Mouse (Mus musculus) E14TG2a.4 (cell line): ENCODE data around the gene Foxn3.

Source experiments
- CTCF ChIP-seq: conservative IDR thresholded peaks from 2 replicates; pipeline ENCODE4 v1.5.1; 2014; ENCODE audit warnings: low read length
- POU5F1 ChIP-seq: IDR thresholded peaks from 2 replicates; pipeline ENCODE4 v1.6.1; 2014; ENCODE audit warnings: low read length, borderline replicate concordance

GRCm38 (mm10) chr12:99490216-99490615, 73.2 kb downstream of the Foxn3 start:
- TF ChIP-seq POU5F1, result no peak
- TF ChIP-seq CTCF, result no peak
